Mouse (Mus musculus): ENCODE measurements around the gene Tagln2. TPM values are rescaled to one million over a fixed set of nuclear protein-coding genes. Genes with fewer than 3 reads are reported as not detected.

Tagln2 gene
- total RNA-seq, 4 experiments from 2014 or later = 11.7 to 21.0 (median 16.7) TPM

Other genes with a start within 250 kb of the Tagln2 start
- gene Atp1a4, start 241.6 kb upstream of the Tagln2 start, total RNA-seq (2022) = not detected
- 100 to 1,000 TPM; 226 to 260 (median 236) TPM for gene Igsf8, start 238.4 kb upstream of the Tagln2 start, total RNA-seq (2022)
- 100 to 1,000 TPM; 613 to 678 (median 645) TPM for gene Atp1a2, start 202.0 kb upstream of the Tagln2 start, total RNA-seq (2022)
- 10 to 100 TPM; 66.5 to 88.7 (median 77.5) TPM for gene Kcnj9, start 170.7 kb upstream of the Tagln2 start, total RNA-seq (2022)
- gene Kcnj10, start 158.8 kb upstream of the Tagln2 start, total RNA-seq (2022) = 100 to 1,000 TPM in 2 of 4 experiments, 10 to 100 TPM in 2; 92.2 to 116 (median 100.0) TPM
- gene Pigm, start 123.5 kb upstream of the Tagln2 start, total RNA-seq (2022) = 1 to 10 TPM; 8.3 to 9.0 (median 8.7) TPM
- gene Slamf9, start 24.7 kb upstream of the Tagln2 start, total RNA-seq (2022) = 1 to 10 TPM in 2 of 4 experiments, not detected in 2; 7.5 to 8.6 TPM
- gene Igsf9, start 18.3 kb upstream of the Tagln2 start, total RNA-seq (2022) = 1 to 10 TPM; 4.1 to 6.6 (median 5.3) TPM
- 1 to 10 TPM; 4.7 to 7.4 (median 5.6) TPM for gene Cfap45, start 20.8 kb downstream of the Tagln2 start, total RNA-seq (2022)
- gene Vsig8, start 55.9 kb downstream of the Tagln2 start, total RNA-seq (2022) = under 1 TPM in 3 of 4 experiments, not detected in 1; 0.56 to 0.71 (median 0.64) TPM
- under 1 TPM in 2 of 4 experiments, not detected in 2; 0.59 to 0.92 TPM for gene Slamf8, start 90.5 kb downstream of the Tagln2 start, total RNA-seq (2022)
- under 1 TPM in 1 of 4 experiments, not detected in 3; 0.25 TPM for gene Fcrl6, start 102.5 kb downstream of the Tagln2 start, total RNA-seq (2022)
- 1 to 10 TPM; 5.1 to 9.1 (median 5.9) TPM for gene Dusp23, start 132.9 kb downstream of the Tagln2 start, total RNA-seq (2022)
- gene Crp, start 198.0 kb downstream of the Tagln2 start, total RNA-seq (2022) = not detected

Measured in layer of hippocampus, adult 8-10 months (tissue).